Mouse (Mus musculus): ENCODE measurements around the gene Yaf2. TPM values are rescaled to one million over a fixed set of nuclear protein-coding genes. Genes with fewer than 3 reads are reported as not detected.
A peak's percentile ranks its signal among the peaks of the same experiment; 100 is the strongest.

The Yaf2 gene
- polyA plus RNA-seq, 1 experiment from 2014 or later: 122 TPM

DNA sequence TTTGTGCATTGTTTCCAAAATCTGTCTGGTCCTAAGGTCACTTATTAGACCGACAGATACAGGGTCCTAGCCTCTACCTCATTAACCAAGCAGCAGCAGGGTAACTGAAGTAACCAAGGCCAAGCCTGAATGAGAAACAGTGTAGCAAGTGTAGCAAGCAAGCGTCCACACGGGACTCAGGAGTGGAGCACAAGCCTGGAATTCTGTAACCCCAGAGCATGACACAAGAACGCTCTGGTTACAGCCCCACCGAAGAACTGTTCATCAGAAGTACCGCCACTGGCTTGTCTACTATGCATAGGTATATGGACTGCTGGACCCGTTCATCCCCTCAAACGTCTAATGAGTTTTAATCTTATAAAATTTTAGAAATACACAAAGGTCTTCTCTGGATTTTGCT, 69.3 kb downstream of the Yaf2 start:
- ATAC-seq (ENCODE audit: low FRiP score, low TSS enrichment) (no peak), DNase-seq (no peak)
- no peaks in the 10 kb centered on the region for H3K27me3 ChIP-seq (ENCODE audit: control insufficient read depth, insufficient read depth, low read length)
- H3K4me3 ChIP-seq (replicated peaks; ENCODE audit: low read depth, low read length): no peak overlapping the region
- 0 out of 2 replicates have a peak, but pooled peaks cover 2% of the 10 kb centered on the region for H3K4me1 ChIP-seq (ENCODE audit: control insufficient read depth, insufficient read depth, low read length)
- H3K27ac ChIP-seq (replicated peaks; ENCODE audit: low read depth, low read length): no peak overlapping the region
- H3K9ac ChIP-seq (replicated peaks; ENCODE audit: low read length): no peak overlapping the region
- no peak overlapping the region for H3K4me2 ChIP-seq (ENCODE audit: low read length)
- WGBS: 78% methylated on average over 8 of the region's 8 CpGs
- H3K36me3 ChIP-seq (ENCODE audit: control insufficient read depth, insufficient read depth, low read length): no peaks in the 10 kb centered on the region
- H3K9me3 ChIP-seq (ENCODE audit: control insufficient read depth, low read length): no peaks in the 10 kb centered on the region

DNA sequence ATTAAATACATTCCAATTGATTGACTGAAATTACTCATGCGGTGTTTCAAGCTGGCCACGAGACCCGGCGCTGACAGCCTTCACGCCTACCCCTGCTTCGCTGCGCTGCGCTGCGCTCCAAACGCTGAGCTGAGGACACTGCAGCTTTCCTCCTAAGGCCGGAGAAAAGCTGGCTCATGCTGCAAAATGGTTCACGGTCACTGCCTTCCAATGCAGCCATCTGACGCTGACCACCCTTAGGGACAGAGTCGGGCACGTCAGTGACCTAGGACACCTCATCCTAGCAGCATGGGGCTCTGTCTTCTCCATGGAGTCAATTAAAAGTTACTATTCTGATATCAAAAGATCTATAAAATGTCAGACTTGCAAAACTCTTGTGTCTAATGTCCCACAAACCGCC, 70.4 kb downstream of the Yaf2 start:
- Histone ChIP-seq H3K27ac (replicated peaks; ENCODE audit: low read depth, low read length) (no peak overlapping the region), H3K27me3 (ENCODE audit: control insufficient read depth, insufficient read depth, low read length) (no peaks in the 10 kb centered on the region), H3K36me3 (ENCODE audit: control insufficient read depth, insufficient read depth, low read length) (no peaks in the 10 kb centered on the region; the same call in 1 of the 2 replicates), H3K4me2 (ENCODE audit: low read length) (no peak overlapping the region), H3K9ac (replicated peaks; ENCODE audit: low read length) (no peak overlapping the region; the same call in 1 of the 2 replicates), H3K4me1 (ENCODE audit: control insufficient read depth, insufficient read depth, low read length) (no peaks in the 10 kb centered on the region), H3K4me3 (replicated peaks; ENCODE audit: low read depth, low read length) (no peak overlapping the region), H3K9me3 (ENCODE audit: control insufficient read depth, low read length) (no peaks in the 10 kb centered on the region)
- ATAC-seq (ENCODE audit: low FRiP score, low TSS enrichment) (no peak), DNase-seq (peak; percentile 23)
- WGBS: 59% methylated on average over 16 of the region's 16 CpGs

DNA sequence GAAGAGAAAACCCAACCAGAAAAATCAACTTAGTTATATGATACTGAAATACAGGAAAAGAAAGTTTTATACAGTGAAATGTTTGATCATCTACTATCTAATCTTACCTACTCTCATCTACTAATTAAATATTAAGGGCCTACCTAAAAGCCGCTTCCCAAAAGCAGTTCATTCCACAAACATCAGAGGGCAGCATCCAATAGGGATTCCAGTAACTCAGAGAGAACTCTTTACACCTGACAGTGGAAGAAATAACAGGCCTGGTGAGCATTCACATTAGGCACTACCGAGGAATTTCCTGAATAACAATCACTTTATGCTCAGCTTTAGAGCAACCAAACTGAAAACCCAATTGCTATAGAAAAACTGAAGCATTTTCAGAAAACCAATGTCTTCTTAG, 71.0 kb downstream of the Yaf2 start:
- no peak overlapping the region for H3K4me3 ChIP-seq (replicated peaks; ENCODE audit: low read depth, low read length)
- peaks cover 4% of the 10 kb centered on the region; the same call in 1 of the 2 replicates for H3K36me3 ChIP-seq (ENCODE audit: control insufficient read depth, insufficient read depth, low read length)
- no peaks in the 10 kb centered on the region for H3K4me1 ChIP-seq (ENCODE audit: control insufficient read depth, insufficient read depth, low read length)
- WGBS: 53% methylated on average over 2 of the region's 2 CpGs
- H3K9ac ChIP-seq (replicated peaks; ENCODE audit: low read length): no peak overlapping the region
- no peaks in the 10 kb centered on the region for H3K9me3 ChIP-seq (ENCODE audit: control insufficient read depth, low read length)
- ATAC-seq (ENCODE audit: low FRiP score, low TSS enrichment) (no peak), DNase-seq (peak; percentile 75)
- no peaks in the 10 kb centered on the region for H3K27me3 ChIP-seq (ENCODE audit: control insufficient read depth, insufficient read depth, low read length)
- H3K27ac ChIP-seq (replicated peaks; ENCODE audit: low read depth, low read length): no peak overlapping the region
- H3K4me2 ChIP-seq (ENCODE audit: low read length): no peak overlapping the region

DNA sequence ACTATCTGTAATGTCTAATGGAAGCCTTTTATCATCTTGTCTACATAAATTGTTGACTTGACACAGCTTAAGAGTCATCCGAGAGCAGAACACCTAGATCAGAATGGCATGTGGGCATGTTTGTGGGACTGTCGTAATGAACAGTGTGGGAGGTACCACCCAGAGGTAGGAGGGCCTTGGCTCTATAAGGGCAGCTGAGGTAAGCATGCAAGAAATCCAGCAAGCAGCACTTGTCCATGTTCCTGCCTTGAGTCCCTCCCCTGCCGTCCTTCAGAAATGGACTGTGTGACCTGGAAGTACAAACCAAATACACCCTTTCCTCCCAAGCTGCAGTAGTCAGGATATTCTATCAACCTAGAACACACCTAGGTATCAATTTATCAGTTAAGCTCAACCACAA, 71.5 kb downstream of the Yaf2 start:
- no peaks in the 10 kb centered on the region for H3K4me1 ChIP-seq (ENCODE audit: control insufficient read depth, insufficient read depth, low read length)
- H3K9me3 ChIP-seq (ENCODE audit: control insufficient read depth, low read length): no peaks in the 10 kb centered on the region
- H3K4me2 ChIP-seq (ENCODE audit: low read length): no peak overlapping the region
- no peak overlapping the region for H3K4me3 ChIP-seq (replicated peaks; ENCODE audit: low read depth, low read length)
- DNase-seq: no peak
- ATAC-seq (ENCODE audit: low FRiP score, low TSS enrichment): no peak
- H3K9ac ChIP-seq (replicated peaks; ENCODE audit: low read length): no peak overlapping the region
- WGBS: 84% methylated on average over 3 of the region's 3 CpGs
- no peak overlapping the region for H3K27ac ChIP-seq (replicated peaks; ENCODE audit: low read depth, low read length)
- peaks cover 4% of the 10 kb centered on the region; the same call in 1 of the 2 replicates for H3K36me3 ChIP-seq (ENCODE audit: control insufficient read depth, insufficient read depth, low read length)
- no peaks in the 10 kb centered on the region for H3K27me3 ChIP-seq (ENCODE audit: control insufficient read depth, insufficient read depth, low read length)

DNA sequence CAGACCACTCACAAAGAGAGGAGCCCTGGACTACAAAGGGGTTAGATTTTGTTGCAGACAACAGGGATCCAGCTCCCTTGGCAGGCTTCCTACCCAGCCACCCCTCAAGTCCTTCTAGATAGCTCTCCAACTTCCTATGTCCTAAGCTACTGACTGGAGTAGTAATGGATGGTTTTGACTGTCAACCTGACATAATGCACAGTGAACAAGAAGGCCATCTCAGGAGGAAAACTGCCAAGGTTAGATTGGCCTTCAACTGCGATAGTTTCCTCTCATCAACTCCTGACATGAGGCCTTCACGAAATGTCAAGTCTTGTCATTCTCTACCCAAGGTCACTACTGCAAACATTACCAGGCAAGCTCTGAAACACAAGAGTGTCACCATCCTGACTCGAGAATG, 72.5 kb downstream of the Yaf2 start:
- no peak for DNase-seq
- H3K36me3 ChIP-seq (ENCODE audit: control insufficient read depth, insufficient read depth, low read length): peaks cover 4% of the 10 kb centered on the region; the same call in 1 of the 2 replicates
- no peak overlapping the region for H3K4me3 ChIP-seq (replicated peaks; ENCODE audit: low read depth, low read length)
- H3K4me1 ChIP-seq (ENCODE audit: control insufficient read depth, insufficient read depth, low read length): no peaks in the 10 kb centered on the region
- H3K9me3 ChIP-seq (ENCODE audit: control insufficient read depth, low read length): no peaks in the 10 kb centered on the region
- H3K27ac ChIP-seq (replicated peaks; ENCODE audit: low read depth, low read length): no peak overlapping the region
- no peak for ATAC-seq (ENCODE audit: low FRiP score, low TSS enrichment)
- H3K9ac ChIP-seq (replicated peaks; ENCODE audit: low read length): no peak overlapping the region
- no peaks in the 10 kb centered on the region for H3K27me3 ChIP-seq (ENCODE audit: control insufficient read depth, insufficient read depth, low read length)
- no peak overlapping the region for H3K4me2 ChIP-seq (ENCODE audit: low read length)
- 93% methylated on average over 3 of the region's 3 CpGs for WGBS

DNA sequence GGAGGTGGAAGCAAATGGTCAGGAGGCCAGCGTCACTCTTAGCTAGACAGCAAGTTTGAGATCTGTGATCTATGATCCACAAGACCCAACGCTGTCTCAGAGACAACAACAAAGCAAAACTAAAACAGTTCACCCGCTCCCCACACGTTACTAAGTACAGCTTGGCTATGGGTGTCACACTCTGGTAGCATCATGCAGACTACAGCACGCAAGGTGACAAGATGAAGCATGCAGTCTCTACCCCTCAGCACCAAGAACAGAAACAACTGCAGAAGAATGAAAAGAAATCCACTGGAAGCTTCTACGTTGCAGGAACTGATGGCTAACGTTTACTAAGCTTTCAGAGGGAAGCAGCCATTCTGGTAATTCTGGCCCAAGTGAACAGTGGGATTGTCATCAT, 73.2 kb downstream of the Yaf2 start:
- no peak for ATAC-seq (ENCODE audit: low FRiP score, low TSS enrichment)
- 83% methylated on average over 7 of the region's 7 CpGs for WGBS
- no peak overlapping the region for H3K27ac ChIP-seq (replicated peaks; ENCODE audit: low read depth, low read length)
- H3K27me3 ChIP-seq (ENCODE audit: control insufficient read depth, insufficient read depth, low read length): no peaks in the 10 kb centered on the region
- H3K4me1 ChIP-seq (ENCODE audit: control insufficient read depth, insufficient read depth, low read length): no peaks in the 10 kb centered on the region
- no peak overlapping the region for H3K9ac ChIP-seq (replicated peaks; ENCODE audit: low read length)
- no peak overlapping the region for H3K4me2 ChIP-seq (ENCODE audit: low read length)
- no peaks in the 10 kb centered on the region for H3K9me3 ChIP-seq (ENCODE audit: control insufficient read depth, low read length)
- H3K4me3 ChIP-seq (replicated peaks; ENCODE audit: low read depth, low read length): no peak overlapping the region
- no peak for DNase-seq
- peaks cover 8% of the 10 kb centered on the region; the same call in 1 of the 2 replicates for H3K36me3 ChIP-seq (ENCODE audit: control insufficient read depth, insufficient read depth, low read length)

DNA sequence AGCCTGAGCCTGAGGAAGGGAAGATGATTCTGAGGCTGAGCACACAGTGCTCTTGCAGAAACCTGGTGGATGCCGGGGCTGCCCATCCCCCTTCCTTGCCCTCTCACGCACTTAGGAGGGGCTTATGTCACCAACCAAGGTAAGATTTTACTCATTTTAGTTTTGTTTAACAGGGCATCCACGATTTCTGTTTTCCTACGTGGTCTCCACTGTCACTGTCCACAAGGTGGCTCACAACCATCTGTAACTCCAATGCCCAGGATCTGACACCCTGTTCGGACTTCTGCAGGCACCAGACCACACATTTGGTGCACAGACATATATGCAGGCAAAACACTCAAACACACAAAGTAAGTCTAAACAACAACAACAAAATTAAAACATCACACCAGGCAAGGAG, 73.9 kb downstream of the Yaf2 start:
- peaks cover 13% of the 10 kb centered on the region; the same call in 1 of the 2 replicates for H3K36me3 ChIP-seq (ENCODE audit: control insufficient read depth, insufficient read depth, low read length)
- DNase-seq (peak; percentile 53), ATAC-seq (ENCODE audit: low FRiP score, low TSS enrichment) (no peak)
- WGBS: 68% methylated on average over 5 of the region's 5 CpGs
- H3K9ac ChIP-seq (replicated peaks; ENCODE audit: low read length): no peak overlapping the region
- H3K4me2 ChIP-seq (ENCODE audit: low read length): no peak overlapping the region
- no peak overlapping the region for H3K27ac ChIP-seq (replicated peaks; ENCODE audit: low read depth, low read length)
- no peaks in the 10 kb centered on the region for H3K4me1 ChIP-seq (ENCODE audit: control insufficient read depth, insufficient read depth, low read length)
- no peak overlapping the region for H3K4me3 ChIP-seq (replicated peaks; ENCODE audit: low read depth, low read length)
- no peaks in the 10 kb centered on the region for H3K27me3 ChIP-seq (ENCODE audit: control insufficient read depth, insufficient read depth, low read length)
- no peaks in the 10 kb centered on the region for H3K9me3 ChIP-seq (ENCODE audit: control insufficient read depth, low read length)

DNA sequence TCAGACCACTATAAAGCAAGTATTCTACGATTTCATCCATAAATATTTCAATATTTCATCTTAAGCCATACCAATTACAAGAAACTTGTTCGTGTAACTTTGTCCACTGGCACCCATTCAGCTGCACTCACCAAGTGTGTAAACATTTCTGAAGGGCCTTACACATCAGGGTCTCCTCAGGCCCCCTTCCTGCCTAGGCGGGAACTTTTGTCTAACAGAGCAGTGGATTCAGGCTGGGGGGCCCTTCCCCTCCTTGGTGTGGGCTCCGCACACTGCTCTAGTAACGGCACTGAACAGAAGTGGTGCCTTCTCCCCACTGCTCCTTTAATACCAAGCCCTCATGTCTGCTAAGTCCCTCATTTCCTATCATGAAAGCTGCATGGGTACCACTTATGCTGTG, 74.5 kb downstream of the Yaf2 start:
- ATAC-seq (ENCODE audit: low FRiP score, low TSS enrichment): no peak
- Histone ChIP-seq H3K4me3 (replicated peaks; ENCODE audit: low read depth, low read length) (no peak overlapping the region), H3K4me2 (ENCODE audit: low read length) (no peak overlapping the region), H3K9me3 (ENCODE audit: control insufficient read depth, low read length) (no peaks in the 10 kb centered on the region), H3K27me3 (ENCODE audit: control insufficient read depth, insufficient read depth, low read length) (no peaks in the 10 kb centered on the region), H3K27ac (replicated peaks; ENCODE audit: low read depth, low read length) (no peak overlapping the region), H3K4me1 (ENCODE audit: control insufficient read depth, insufficient read depth, low read length) (no peaks in the 10 kb centered on the region), H3K36me3 (ENCODE audit: control insufficient read depth, insufficient read depth, low read length) (peaks cover 16% of the 10 kb centered on the region; the same call in 1 of the 2 replicates), H3K9ac (replicated peaks; ENCODE audit: low read length) (no peak overlapping the region)
- DNase-seq: no peak
- 89% methylated on average over 5 of the region's 5 CpGs for WGBS

DNA sequence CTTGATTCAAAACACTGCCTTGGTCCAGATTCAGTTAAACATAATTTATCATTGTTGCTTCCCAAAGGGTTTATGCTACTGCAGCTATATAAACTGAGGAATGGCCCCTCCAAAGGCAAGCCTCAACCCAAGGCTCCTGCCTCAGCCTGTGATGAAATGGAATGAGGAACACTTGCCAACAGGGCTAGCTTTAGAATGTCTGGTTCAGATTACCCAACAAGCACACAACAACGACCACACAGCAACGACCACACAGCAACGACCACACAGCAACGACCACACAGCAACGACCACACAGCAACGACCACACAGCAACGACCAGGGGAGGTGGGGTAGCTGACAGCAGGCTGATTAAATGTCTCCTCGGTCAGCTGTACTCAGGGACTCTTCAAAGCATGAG, 76.8 kb downstream of the Yaf2 start:
- H3K4me2 ChIP-seq (ENCODE audit: low read length): no peak overlapping the region
- H3K9ac ChIP-seq (replicated peaks; ENCODE audit: low read length): no peak overlapping the region
- H3K4me1 ChIP-seq (ENCODE audit: control insufficient read depth, insufficient read depth, low read length): no peaks in the 10 kb centered on the region
- H3K27me3 ChIP-seq (ENCODE audit: control insufficient read depth, insufficient read depth, low read length): no peaks in the 10 kb centered on the region
- peaks cover 29% of the 10 kb centered on the region for H3K36me3 ChIP-seq (ENCODE audit: control insufficient read depth, insufficient read depth, low read length)
- no peak overlapping the region for H3K27ac ChIP-seq (replicated peaks; ENCODE audit: low read depth, low read length)
- 82% methylated on average over 8 of the region's 8 CpGs for WGBS
- no peak for ATAC-seq (ENCODE audit: low FRiP score, low TSS enrichment)
- DNase-seq: no peak
- H3K4me3 ChIP-seq (replicated peaks; ENCODE audit: low read depth, low read length): no peak overlapping the region
- H3K9me3 ChIP-seq (ENCODE audit: control insufficient read depth, low read length): no peaks in the 10 kb centered on the region

Measured in midbrain, embryonic 14.5 days (tissue).